Mouse (Mus musculus) small intestine, adult 2 months (tissue): ENCODE data around the gene Hist2h2bb. TPM values are rescaled to one million over a fixed set of nuclear protein-coding genes. Genes with fewer than 3 reads are reported as not detected.
"Not testable (repeated sequence)": the region's sequence is repeated elsewhere in the genome, so short reads cannot be mapped to it uniquely, and the experiment has no call there.

Source experiments
- H3K27ac ChIP-seq: fragments of 200-500 bp; 2 replicates; pipeline ENCODE4 v1.5.1; 2012; ENCODE audit warnings: low read depth, low read length, control low read depth, inconsistent platforms; ENCODE audit not compliant: insufficient read depth
- H3K27me3 ChIP-seq: fragments of 200-500 bp; 2 replicates; pipeline ENCODE4 v1.6.1; 2012; ENCODE audit warnings: mild to moderate bottlenecking, moderate library complexity, low read length, inconsistent platforms; ENCODE audit not compliant: control insufficient read depth, insufficient read depth
- H3K36me3 ChIP-seq: fragments of 200-500 bp; 2 replicates; pipeline ENCODE4 v1.6.1; 2012; ENCODE audit warnings: mild to moderate bottlenecking, low read length, control low read depth, inconsistent platforms; ENCODE audit not compliant: control insufficient read depth, insufficient read depth
- H3K4me1 ChIP-seq: fragments of 200-500 bp; 2 replicates; pipeline ENCODE4 v1.6.1; 2012; ENCODE audit warnings: low read length, inconsistent platforms, mixed read lengths; ENCODE audit not compliant: control insufficient read depth, insufficient read depth, insufficient read length
- H3K4me3 ChIP-seq: fragments of 200-500 bp; 2 replicates; pipeline ENCODE4 v1.5.1; 2012; ENCODE audit warnings: low read depth, mild to moderate bottlenecking, control low read depth, inconsistent platforms, low read length, moderate library complexity
- CTCF ChIP-seq: fragments of 200-500 bp; IDR thresholded peaks from 2 replicates; pipeline ENCODE4 v1.5.1; 2012; ENCODE audit warnings: low read depth, mild to moderate bottlenecking, control low read depth, inconsistent platforms, low read length, moderate library complexity, mixed read lengths; ENCODE audit not compliant: insufficient replicate concordance, insufficient read length; ENCODE audit errors: extremely low read depth
- POLR2A ChIP-seq: fragments of 200-500 bp; IDR thresholded peaks from 2 replicates; pipeline ENCODE4 v1.6.1; 2012; ENCODE audit warnings: low read depth, mild to moderate bottlenecking, control low read depth, inconsistent platforms, low read length, moderate library complexity
- WGBS: fragments of 180-500 bp; shearing (Covaris S2); methylation state at CpG from one replicate; pipeline ENCODE4 v1.1.7; 2018; 5-methylcytosine and 5-hydroxymethylcytosine counted together
- polyA plus RNA-seq: library from polyadenylated mRNA; depleted of rRNA; stranded (reverse); fragments of >200 nt; gene quantifications from 2 replicates; pipeline ENCODE4 v1.2.3, GENCODE M21; 2012

Gene Hist2h2bb
- polyA plus RNA-seq, 1 experiment = 8.7 TPM

DNA sequence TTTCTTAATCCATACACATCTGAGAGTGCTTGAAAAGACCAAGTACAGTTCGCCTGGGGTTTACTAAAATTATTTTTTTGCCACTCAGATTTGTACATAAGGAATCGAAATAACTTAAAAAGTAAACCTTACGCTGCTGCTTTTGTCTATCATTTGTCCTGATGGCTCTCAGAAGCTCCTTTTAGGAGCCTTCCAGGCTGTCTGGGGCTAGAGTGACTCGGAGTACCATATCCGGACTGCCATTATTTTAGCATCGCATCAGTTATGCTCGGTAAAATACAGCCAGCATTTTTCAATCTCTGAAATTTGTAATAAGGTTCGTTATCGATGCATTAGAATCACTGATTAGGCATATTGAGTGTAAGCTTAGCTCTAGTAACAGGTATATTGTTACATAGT lies 28.8 kb upstream of the Hist2h2bb start:
- no peaks in the 10 kb centered on the region for H3K36me3 ChIP-seq
- 80% methylated on average over 9 of the region's 9 CpGs for WGBS
- H3K27me3 ChIP-seq = no peaks in the 10 kb centered on the region
- no peak overlapping the region for H3K4me3 ChIP-seq
- TF ChIP-seq CTCF = no peak
- no peak for TF ChIP-seq POLR2A
- peaks cover 6% of the 10 kb centered on the region; the same call in 1 of the 2 replicates for H3K4me1 ChIP-seq
- H3K27ac ChIP-seq = 0 out of 2 replicates have a peak overlapping the region, but pooled peaks have one; percentile 44

DNA sequence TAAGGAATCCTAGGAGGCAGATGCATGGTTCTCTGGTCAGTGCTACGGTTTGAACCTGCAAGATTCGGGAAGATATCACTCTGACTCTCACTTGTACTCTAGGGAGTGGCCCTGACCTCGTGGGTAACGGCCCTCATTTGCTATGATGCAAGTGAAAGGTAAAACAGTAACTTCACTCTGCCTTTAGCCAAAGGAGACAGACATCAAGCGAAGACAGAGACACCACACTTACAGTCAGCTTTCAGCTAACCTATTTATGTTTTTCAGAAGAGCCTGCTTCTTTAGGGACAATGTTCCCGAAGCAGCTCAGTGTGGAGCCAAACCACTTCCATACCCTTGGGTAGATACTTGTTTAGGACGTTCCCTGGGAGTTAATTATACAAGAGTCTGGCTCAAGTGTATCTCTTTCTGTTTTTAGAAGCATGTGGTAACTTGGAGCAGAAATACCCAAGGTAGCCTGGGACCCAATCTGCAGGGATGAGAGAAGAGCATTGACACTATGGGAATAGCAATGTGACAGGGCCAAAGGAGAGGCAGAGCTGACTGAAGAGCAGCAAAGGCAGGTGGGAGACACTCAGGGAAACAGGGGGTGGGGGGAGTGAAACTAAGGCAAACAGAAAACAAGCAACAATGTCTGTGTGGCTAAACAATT lies 25.5 kb upstream of the Hist2h2bb start:
- Histone ChIP-seq H3K4me3 (no peak overlapping the region), H3K4me1 (peaks cover 6% of the 10 kb centered on the region; the same call in 1 of the 2 replicates), H3K27me3 (no peaks in the 10 kb centered on the region), H3K36me3 (no peaks in the 10 kb centered on the region), H3K27ac (peak overlapping the region; percentile 74)
- no peak for TF ChIP-seq POLR2A
- no peak for TF ChIP-seq CTCF
- 29% methylated on average over 7 of the region's 7 CpGs for WGBS

DNA sequence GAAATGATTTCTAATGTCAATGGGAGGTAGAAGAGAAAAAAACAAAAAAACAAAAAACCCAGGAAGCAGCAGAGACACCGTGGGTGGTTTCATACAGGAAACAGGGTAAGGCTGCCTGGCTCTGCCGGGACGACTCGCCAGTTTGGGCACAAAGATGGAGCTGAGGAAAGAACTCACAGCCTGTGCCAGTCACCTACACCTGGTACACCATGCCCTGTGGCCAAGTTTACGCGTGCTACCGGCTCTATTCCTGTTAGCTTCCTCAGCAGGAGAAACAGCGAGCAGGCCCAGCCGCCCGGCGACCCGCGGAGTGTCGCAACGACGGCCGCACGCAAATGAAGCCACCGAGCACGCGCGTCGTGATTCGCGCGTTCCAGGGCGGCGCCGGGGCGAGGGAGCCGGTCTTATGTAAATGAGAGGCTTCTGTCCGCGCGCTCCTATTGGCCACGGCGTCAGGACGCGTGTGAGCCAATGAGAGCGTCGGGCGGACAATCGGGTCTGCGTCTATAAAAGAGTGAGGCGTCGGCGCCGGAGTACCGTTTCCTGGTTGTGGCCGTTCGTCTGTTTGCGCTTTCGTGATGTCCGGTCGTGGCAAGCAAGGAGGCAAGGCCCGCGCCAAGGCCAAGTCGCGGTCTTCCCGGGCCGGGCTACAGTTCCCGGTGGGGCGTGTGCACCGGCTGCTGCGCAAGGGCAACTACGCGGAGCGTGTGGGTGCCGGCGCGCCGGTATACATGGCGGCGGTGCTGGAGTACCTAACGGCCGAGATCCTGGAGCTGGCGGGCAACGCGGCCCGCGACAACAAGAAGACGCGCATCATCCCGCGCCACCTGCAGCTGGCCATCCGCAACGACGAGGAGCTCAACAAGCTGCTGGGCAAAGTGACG lies 24.3 kb upstream of the Hist2h2bb start, which contains the start of gene Hist2h2aa1:
Hist2h2aa1 (plus strand) TSS at position 495 of the 884 bp plus-strand sequence.
- TF ChIP-seq POLR2A = peak; percentile 49; the same call in 1 of the 2 replicates
- Histone ChIP-seq H3K27ac (peak within 1 kb of the TSS; percentile 100), H3K4me3 (peak within 1 kb of the TSS; percentile 76)
- not testable (repeated sequence) for H3K36me3 ChIP-seq, H3K4me1 ChIP-seq, H3K27me3 ChIP-seq
- WGBS = under 1% methylated on average over 40 of the region's 88 CpGs

DNA sequence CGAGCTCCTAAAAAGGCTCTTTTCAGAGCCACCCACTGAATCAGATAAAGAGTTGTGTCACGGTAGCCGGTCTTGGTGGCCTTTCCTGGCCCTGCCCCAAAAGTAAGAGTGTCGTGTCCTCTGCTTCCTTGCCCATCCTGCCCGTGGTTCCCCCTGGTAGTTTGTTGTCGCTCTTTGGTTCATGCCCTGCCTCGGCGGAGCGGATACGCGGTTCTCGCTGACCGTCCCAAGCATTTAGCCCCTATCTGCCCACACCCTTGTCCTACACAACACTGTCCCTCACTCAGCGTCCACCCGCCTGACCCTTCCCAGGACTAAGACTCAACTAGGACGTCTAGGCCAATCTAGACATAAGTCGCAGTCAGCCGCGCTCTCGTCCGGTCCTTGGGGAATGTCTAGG lies 23.5 kb upstream of the Hist2h2bb start:
- Histone ChIP-seq H3K27ac (peak overlapping the region; percentile 89), H3K4me3 (peak overlapping the region; percentile 62)
- not testable (repeated sequence) for H3K36me3 ChIP-seq, H3K27me3 ChIP-seq, H3K4me1 ChIP-seq
- WGBS = 2% methylated on average over 12 of the region's 21 CpGs

DNA sequence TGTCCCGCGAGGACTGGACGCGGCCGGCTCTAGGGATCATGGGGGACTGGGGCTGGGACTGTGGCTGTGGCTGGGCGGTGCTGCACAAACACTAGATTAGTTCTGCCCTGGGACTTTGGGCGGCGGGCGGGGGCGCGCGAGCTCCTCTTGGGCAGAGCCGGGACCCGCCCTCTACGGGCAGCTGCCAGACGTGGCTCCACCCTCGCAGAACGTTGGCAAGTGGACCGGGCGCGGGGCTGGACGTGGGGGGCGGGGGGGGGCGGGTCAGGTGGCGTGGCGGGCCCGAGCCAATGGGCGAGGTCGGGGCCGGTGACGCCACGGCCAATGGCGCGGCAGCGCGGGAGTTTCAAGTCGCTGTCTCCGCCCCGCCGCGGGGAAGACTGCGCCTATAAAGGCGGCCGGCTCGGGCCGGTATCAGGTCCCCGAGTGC lies 23.1 kb upstream of the Hist2h2bb start, which contains the start of gene Hist2h3c1:
Hist2h3c1 (plus strand) TSS at position 259 of the 430 bp plus-strand sequence.
- WGBS = 0% methylated on average over 4 of the region's 47 CpGs
- not testable (repeated sequence) for H3K27me3 ChIP-seq, H3K4me1 ChIP-seq, H3K36me3 ChIP-seq
- peak within 1 kb of the TSS; percentile 62 for H3K4me3 ChIP-seq
- peak within 1 kb of the TSS; percentile 89 for H3K27ac ChIP-seq

DNA sequence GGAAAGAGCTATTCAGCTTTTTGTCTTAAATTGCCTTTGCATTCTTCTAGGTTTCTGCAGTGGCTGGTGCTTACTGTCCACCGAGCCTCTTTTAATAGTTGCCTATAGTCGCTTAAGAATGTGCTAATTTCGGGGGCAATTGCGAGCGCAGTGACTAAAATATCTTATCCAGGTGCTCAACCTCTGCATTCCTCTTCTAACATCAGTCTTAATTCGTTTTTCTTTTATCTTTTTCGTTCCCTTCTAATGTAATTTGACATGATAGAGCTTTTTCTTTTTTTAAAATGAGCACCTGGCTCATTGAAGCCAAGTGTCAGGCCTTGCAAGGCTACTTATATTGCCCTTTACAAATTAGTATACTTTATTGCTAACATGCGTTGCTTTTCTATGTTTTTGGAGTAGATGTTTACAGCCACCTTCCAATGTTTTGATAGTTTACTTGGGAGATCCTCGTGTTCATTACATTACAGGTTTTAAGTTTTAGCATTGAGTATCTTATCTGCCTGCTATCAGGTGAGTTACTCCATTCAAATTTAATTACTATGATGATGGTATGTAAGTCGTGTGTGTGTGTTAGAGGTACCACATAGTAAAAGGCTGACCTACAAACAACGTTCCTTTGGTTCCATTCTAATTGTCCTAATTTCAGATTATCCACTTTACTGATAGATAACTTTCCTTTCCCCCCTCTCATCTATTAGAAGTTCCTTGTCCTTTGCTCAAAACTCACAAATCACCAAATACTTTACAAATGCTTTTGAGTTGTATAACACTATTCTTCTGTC lies 22.0 kb upstream of the Hist2h2bb start:
- Histone ChIP-seq H3K27me3 (no peaks in the 10 kb centered on the region), H3K36me3 (no peaks in the 10 kb centered on the region), H3K4me1 (peaks cover 6% of the 10 kb centered on the region; the same call in 1 of the 2 replicates), H3K4me3 (peak overlapping the region; percentile 27; the same call in 1 of the 2 replicates), H3K27ac (no peak overlapping the region)
- TF ChIP-seq CTCF = no peak
- 11% methylated on average over 11 of the region's 11 CpGs for WGBS
